Mouse (Mus musculus): ENCODE measurements around the gene Gm49337. TPM values are rescaled to one million over a fixed set of nuclear protein-coding genes. Genes with fewer than 3 reads are reported as not detected.

The Gm49337 gene
- polyA plus RNA-seq (2014; fragmentation: Illumina TruSeq; extraction: RNeasy Lipid Tissue Mini Kit (QIAGEN cat#74804)), result 2.2 TPM

GRCm38 (mm10) chr4:116173072-116173471 lies at the start of gene Gm49337, which contains the start of gene 1700042G07Rik:
Gene Gm49337 (plus strand): TSS chr4:116173384.
Gene 1700042G07Rik (plus strand): TSS chr4:116173372.

GRCm38 (mm10) chr4:116123602-116124519 lies 49.3 kb upstream of the Gm49337 start, which contains the start of the genes Rad54l and Pomgnt1:
Gene Rad54l (minus strand): TSS chr4:116123690.
Gene Pomgnt1 (plus strand): TSS chr4:116123840.

GRCm38 (mm10) chr4:116151238-116151637 lies 21.9 kb upstream of the Gm49337 start, which contains the start of gene Lurap1:
Gene Lurap1 (minus strand): TSS chr4:116151338.

GRCm38 (mm10) chr4:116167404-116167803 lies 5.8 kb upstream of the Gm49337 start, which contains the start of gene Tspan1:
Gene Tspan1 (minus strand): TSS chr4:116167601.

GRCm38 (mm10) chr4:116221140-116221851 lies 48.1 kb downstream of the Gm49337 start, which contains the start of gene Pik3r3:
Gene Pik3r3 (plus strand): TSS chr4:116221618.

Other genes with a start within 250 kb of the Gm49337 start
- 0.14 TPM for gene Dmbx1, start 233.5 kb upstream of the Gm49337 start, polyA plus RNA-seq (2014; fragmentation: Illumina TruSeq; extraction: RNeasy Lipid Tissue Mini Kit (QIAGEN cat#74804))
- gene Faah, start 155.5 kb upstream of the Gm49337 start, polyA plus RNA-seq (2014; fragmentation: Illumina TruSeq; extraction: RNeasy Lipid Tissue Mini Kit (QIAGEN cat#74804)), result 1.1 TPM
- gene Nsun4, start 119.5 kb upstream of the Gm49337 start, polyA plus RNA-seq (2014; fragmentation: Illumina TruSeq; extraction: RNeasy Lipid Tissue Mini Kit (QIAGEN cat#74804)), result 10.5 TPM
- 188 TPM for gene Uqcrh, start 98.3 kb upstream of the Gm49337 start, polyA plus RNA-seq (2014; fragmentation: Illumina TruSeq; extraction: RNeasy Lipid Tissue Mini Kit (QIAGEN cat#74804))
- gene Lrrc41, start 98.1 kb upstream of the Gm49337 start, polyA plus RNA-seq (2014; fragmentation: Illumina TruSeq; extraction: RNeasy Lipid Tissue Mini Kit (QIAGEN cat#74804)), result 13.3 TPM
- 4.5 TPM for gene Rad54l, start 49.7 kb upstream of the Gm49337 start, polyA plus RNA-seq (2014; fragmentation: Illumina TruSeq; extraction: RNeasy Lipid Tissue Mini Kit (QIAGEN cat#74804))
- gene Pomgnt1, start 49.5 kb upstream of the Gm49337 start, polyA plus RNA-seq (2014; fragmentation: Illumina TruSeq; extraction: RNeasy Lipid Tissue Mini Kit (QIAGEN cat#74804)), result 7.3 TPM
- 4.8 TPM for gene Lurap1, start 22.0 kb upstream of the Gm49337 start, polyA plus RNA-seq (2014; fragmentation: Illumina TruSeq; extraction: RNeasy Lipid Tissue Mini Kit (QIAGEN cat#74804))
- gene Tspan1, start 5.8 kb upstream of the Gm49337 start, polyA plus RNA-seq (2014; fragmentation: Illumina TruSeq; extraction: RNeasy Lipid Tissue Mini Kit (QIAGEN cat#74804)), result 18.3 TPM
- gene 1700042G07Rik, start within 50 bp of the Gm49337 start, polyA plus RNA-seq (2014; fragmentation: Illumina TruSeq; extraction: RNeasy Lipid Tissue Mini Kit (QIAGEN cat#74804)), result not detected
- gene Pik3r3, start 48.2 kb downstream of the Gm49337 start, polyA plus RNA-seq (2014; fragmentation: Illumina TruSeq; extraction: RNeasy Lipid Tissue Mini Kit (QIAGEN cat#74804)), result 34.3 TPM